Comparison of ENCODE assay signal across 8 mouse cellular contexts in the genomic region with DNA sequence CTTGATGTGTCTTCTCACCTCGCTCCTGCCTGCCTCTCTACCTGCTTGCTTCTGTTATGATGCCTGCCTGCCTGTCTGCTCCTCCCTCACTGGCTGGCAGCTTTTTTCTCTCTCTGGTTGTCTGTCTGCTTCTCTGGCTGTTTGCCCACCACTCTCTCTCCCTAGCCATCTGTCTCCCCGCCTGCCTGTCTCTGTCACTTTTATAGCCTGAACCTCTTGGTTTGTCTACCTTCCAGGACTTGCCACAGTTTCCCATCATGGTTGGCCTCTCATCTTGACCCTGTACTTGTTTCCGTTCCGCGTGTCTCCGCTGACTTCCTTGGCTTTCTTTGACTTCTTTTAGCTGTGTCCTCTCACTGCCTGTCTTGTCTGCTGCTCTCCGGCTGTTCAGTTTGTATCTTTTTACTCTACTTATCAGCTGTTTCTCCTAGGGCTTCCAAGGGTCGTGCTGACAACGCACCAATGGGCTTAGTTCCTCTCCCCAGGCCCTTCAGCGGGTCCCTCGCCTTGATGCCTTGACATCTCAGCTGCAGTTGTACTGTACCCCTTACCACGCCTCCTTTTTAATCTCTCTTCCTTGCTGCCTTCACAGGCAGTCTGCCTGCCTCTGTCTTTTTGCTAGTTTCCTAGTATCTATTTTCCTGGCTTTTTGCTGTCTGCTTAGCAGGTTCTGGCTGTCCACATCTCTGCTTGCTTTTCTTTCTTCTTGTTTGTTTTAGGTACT. TPM values are rescaled to one million over a fixed set of nuclear protein-coding genes. Genes with fewer than 3 reads are reported as not detected.
DNase-seq lines count a peak whose midpoint lies in the region; ATAC-seq and TF ChIP-seq lines count a peak whose summit lies in the region.

No protein-coding gene starts in this region.

- TF ChIP-seq CTCF in spleen, adult 2 months (IDR thresholded peaks at IDR 0.05; ENCODE audit: extremely low read depth, insufficient read depth, insufficient read length, insufficient replicate concordance) = no peak

- no peaks in the 10 kb centered on the region for H3K9me3 ChIP-seq in hindbrain, embryonic 12.5 days (replicated peaks)
- H3K9me3 ChIP-seq in midbrain, embryonic 16.5 days (replicated peaks; ENCODE audit: control insufficient read depth, low read length, poor library complexity, severe bottlenecking) = no peaks in the 10 kb centered on the region

- H3K4me3 ChIP-seq in spleen, adult 2 months (ENCODE audit: extremely low read depth, insufficient read depth, insufficient read length) = no peak overlapping the region
- peak overlapping the region; percentile 2; the same call in 1 of the 2 replicates for H3K4me3 ChIP-seq in hindbrain, embryonic 12.5 days
- H3K4me3 ChIP-seq in midbrain, embryonic 16.5 days (ENCODE audit: low read depth, low read length) = no peak overlapping the region

- no peaks in the 10 kb centered on the region for H3K27me3 ChIP-seq in spleen, adult 2 months (ENCODE audit: control insufficient read depth, insufficient read depth, low read length)
- H3K27me3 ChIP-seq in hindbrain, embryonic 12.5 days = no peaks in the 10 kb centered on the region
- no peaks in the 10 kb centered on the region for H3K27me3 ChIP-seq in midbrain, embryonic 16.5 days (ENCODE audit: control insufficient read depth, insufficient read depth, low read depth, low read length)

- no peaks in the 10 kb centered on the region; the same call in 1 of the 2 replicates for H3K4me1 ChIP-seq in spleen, adult 2 months (ENCODE audit: control insufficient read depth, insufficient read depth, insufficient read length)
- H3K4me1 ChIP-seq in hindbrain, embryonic 12.5 days = peaks cover 29% of the 10 kb centered on the region
- peaks cover 19% of the 10 kb centered on the region for H3K4me1 ChIP-seq in midbrain, embryonic 16.5 days (ENCODE audit: control insufficient read depth, insufficient read depth, low read length)

- H3K4me2 ChIP-seq in hindbrain, embryonic 12.5 days (replicated peaks) = peak overlapping the region; percentile 33
- H3K4me2 ChIP-seq in midbrain, embryonic 16.5 days (ENCODE audit: low read length) = peak overlapping the region; percentile 39; the same call in 1 of the 2 replicates

- no peak for ATAC-seq in hindbrain, embryonic 12.5 days (ENCODE audit: low FRiP score)
- no peak for ATAC-seq in midbrain, embryonic 16.5 days

- DNase-seq in spleen, adult 2 months (ENCODE audit: low read depth in 1 of 2, low spot score in 2 of 2) = no peak
- DNase-seq in spleen, postnatal 36 days (ENCODE audit: low spot score in 2 of 2) = no peak
- DNase-seq in cerebellum, postnatal 14 days = peak; percentile 92 to 95
- DNase-seq in layer of hippocampus, postnatal 14 days (ENCODE audit: low spot score in 2 of 2) = peak; percentile 82 to 92
- no peak for DNase-seq in Muller cell, postnatal 12 days (ENCODE audit: inconsistent ontology term)
- DNase-seq in urinary bladder, postnatal 25 days (ENCODE audit: low spot score) = no peak

- WGBS in spleen, adult 2 months = 53% methylated on average over 12 of the region's 12 CpGs
- WGBS in hindbrain, embryonic 12.5 days = 48% methylated on average over 12 of the region's 12 CpGs
- WGBS in midbrain, embryonic 16.5 days = 45% methylated on average over 12 of the region's 12 CpGs

- H3K27ac ChIP-seq in spleen, adult 2 months (ENCODE audit: insufficient read depth, low read length) = peak overlapping the region; percentile 61
- H3K27ac ChIP-seq in hindbrain, embryonic 12.5 days = peak overlapping the region; percentile 75
- H3K27ac ChIP-seq in midbrain, embryonic 16.5 days (ENCODE audit: low read length) = peak overlapping the region; percentile 77

- TF ChIP-seq POLR2A in spleen, adult 2 months (IDR thresholded peaks at IDR 0.05; ENCODE audit: low read depth, low read length) = no peak

- peak overlapping the region; percentile 27; the same call in 1 of the 2 replicates for H3K9ac ChIP-seq in hindbrain, embryonic 12.5 days
- no peak overlapping the region; the same call in 1 of the 2 replicates for H3K9ac ChIP-seq in midbrain, embryonic 16.5 days (ENCODE audit: low read depth, low read length)

- H3K36me3 ChIP-seq in spleen, adult 2 months (ENCODE audit: control insufficient read depth, insufficient read depth, low read length) = no peaks in the 10 kb centered on the region
- peaks cover 9% of the 10 kb centered on the region; the same call in 1 of the 2 replicates for H3K36me3 ChIP-seq in hindbrain, embryonic 12.5 days
- H3K36me3 ChIP-seq in midbrain, embryonic 16.5 days (ENCODE audit: control insufficient read depth, insufficient read depth, low read length) = no peaks in the 10 kb centered on the region

RNA-seq across cellular contexts. Expression of a gene that starts 3.0 kb away (rescaled TPM):
- polyA plus RNA-seq in spleen, adult 2 months (2012; rRNA removed) = 146 and 160 TPM in 2 replicates
- polyA plus RNA-seq in hindbrain, embryonic 12.5 days (2016; fragmentation: Nextera tagmentation; extraction: Ambion mirVana) = 93.4 and 97.6 TPM in 2 replicates
- 100 to 1,000 TPM; 519 to 534 TPM for total RNA-seq in layer of hippocampus, postnatal 14 days (2021)
- polyA plus RNA-seq in midbrain, embryonic 16.5 days (2015; fragmentation: Nextera tagmentation; extraction: Ambion mirVana) = 82.8 and 86.1 TPM in 2 replicates

RNA-seq across cellular contexts. Expression of a gene that starts 23.1 kb away (rescaled TPM):
- 82.3 and 105 TPM in 2 replicates for polyA plus RNA-seq in spleen, adult 2 months (2012; rRNA removed)
- polyA plus RNA-seq in hindbrain, embryonic 12.5 days (2016; fragmentation: Nextera tagmentation; extraction: Ambion mirVana) = 94.0 and 103 TPM in 2 replicates
- 100 to 1,000 TPM in 1 of 2 experiments, 10 to 100 TPM in 1; 99.3 to 111 TPM for total RNA-seq in layer of hippocampus, postnatal 14 days (2021)
- 86.2 and 89.6 TPM in 2 replicates for polyA plus RNA-seq in midbrain, embryonic 16.5 days (2015; fragmentation: Nextera tagmentation; extraction: Ambion mirVana)

RNA-seq across cellular contexts. Expression of a gene that starts 23.2 kb away (rescaled TPM):
- 9.5 and 11.1 TPM in 2 replicates for polyA plus RNA-seq in spleen, adult 2 months (2012; rRNA removed)
- 48.0 and 50.5 TPM in 2 replicates for polyA plus RNA-seq in hindbrain, embryonic 12.5 days (2016; fragmentation: Nextera tagmentation; extraction: Ambion mirVana)
- total RNA-seq in layer of hippocampus, postnatal 14 days (2021) = 10 to 100 TPM; 36.0 to 39.7 TPM
- 27.1 and 28.9 TPM in 2 replicates for polyA plus RNA-seq in midbrain, embryonic 16.5 days (2015; fragmentation: Nextera tagmentation; extraction: Ambion mirVana)

RNA-seq across cellular contexts. Expression of a gene that starts 25.8 kb away (rescaled TPM):
- 14.3 and 20.5 TPM in 2 replicates for polyA plus RNA-seq in spleen, adult 2 months (2012; rRNA removed)
- 13.2 and 14.8 TPM in 2 replicates for polyA plus RNA-seq in hindbrain, embryonic 12.5 days (2016; fragmentation: Nextera tagmentation; extraction: Ambion mirVana)
- 1 to 10 TPM; 2.1 to 2.3 TPM for total RNA-seq in layer of hippocampus, postnatal 14 days (2021)
- polyA plus RNA-seq in midbrain, embryonic 16.5 days (2015; fragmentation: Nextera tagmentation; extraction: Ambion mirVana) = 5.2 and 5.9 TPM in 2 replicates

RNA-seq across cellular contexts. Expression of a gene that starts 32.0 kb away (rescaled TPM):
- polyA plus RNA-seq in spleen, adult 2 months (2012; rRNA removed) = 0.47 and 0.86 TPM in 2 replicates
- 49.0 and 54.6 TPM in 2 replicates for polyA plus RNA-seq in hindbrain, embryonic 12.5 days (2016; fragmentation: Nextera tagmentation; extraction: Ambion mirVana)
- total RNA-seq in layer of hippocampus, postnatal 14 days (2021) = 10 to 100 TPM; 71.7 to 76.9 TPM
- polyA plus RNA-seq in midbrain, embryonic 16.5 days (2015; fragmentation: Nextera tagmentation; extraction: Ambion mirVana) = 297 and 334 TPM in 2 replicates

Comparison
In these comparisons a context has a peak if more than half of its experiments do, and no peak if none do; other contexts are left out.
1. DNase-seq: peak in cerebellum, postnatal 14 days (2 of 2) and layer of hippocampus, postnatal 14 days (2 of 2); none in spleen, adult 2 months (0 of 2), spleen, postnatal 36 days (0 of 2), Muller cell, postnatal 12 days (single experiment) and urinary bladder, postnatal 25 days (single experiment).
2. Peak in every context shown above with its lines, with median percentiles within 50 percentile points of each other: H3K27ac ChIP-seq.